Mouse (Mus musculus): Measurements from ENCODE around the gene Dpp10.

- no peak for TF ChIP-seq POLR2A (IDR thresholded peaks at IDR 0.05; ENCODE audit: borderline replicate concordance, extremely low read depth, low read depth, low read length)
- TF ChIP-seq CTCF (IDR thresholded peaks at IDR 0.05; ENCODE audit: insufficient read depth, low read length) = no peak
Observed at GRCm38 (mm10) chr1:123756055-123756454, 289.3 kb downstream of the Dpp10 start.
